Mouse (Mus musculus) stomach, postnatal 0 days (tissue): ENCODE results near the gene Sox5. TPM values are rescaled to one million over a fixed set of nuclear protein-coding genes. Genes with fewer than 3 reads are reported as not detected.

ENCODE experiments used
- ATAC-seq: fragments of 200-750 bp; cut with Nextera tagmentation; 2 replicates; pipeline ENCODE4 v1.8.0; 2017; ENCODE audit not compliant: low FRiP score, low TSS enrichment
- DNase-seq: peaks from one replicate; pipeline ENCODE4 v3.0.0-alpha.2; 2016; ENCODE audit warnings: low spot score
- H3K27ac ChIP-seq: fragments of 300-500 bp; sonication (generic); replicated peaks from 2 replicates; pipeline ENCODE4 v1.5.1; 2014; ENCODE audit warnings: mild to moderate bottlenecking, control low read depth
- H3K27me3 ChIP-seq: fragments of 300-500 bp; sonication (generic); 2 replicates; pipeline ENCODE4 v1.6.1; 2014; ENCODE audit warnings: low read length; ENCODE audit not compliant: control insufficient read depth, insufficient read depth
- H3K36me3 ChIP-seq: fragments of 300-500 bp; sonication (generic); 2 replicates; pipeline ENCODE4 v1.6.1; 2014; ENCODE audit warnings: low read length, mixed read lengths; ENCODE audit not compliant: control insufficient read depth, insufficient read depth
- H3K4me1 ChIP-seq: fragments of 300-500 bp; sonication (generic); replicated peaks from 2 replicates; pipeline ENCODE4 v1.6.1; 2014; ENCODE audit warnings: antibody characterized with exemption; ENCODE audit not compliant: control insufficient read depth, insufficient read depth
- H3K4me2 ChIP-seq: fragments of 300-500 bp; sonication (generic); replicated peaks from 2 replicates; pipeline ENCODE4 v1.6.1; 2014; ENCODE audit warnings: low read depth, mild to moderate bottlenecking, control low read depth, moderate library complexity
- H3K4me3 ChIP-seq: fragments of 300-500 bp; sonication (generic); 2 replicates; pipeline ENCODE4 v1.5.1; 2014; ENCODE audit warnings: low read depth, low read length, control low read depth
- H3K9ac ChIP-seq: fragments of 300-500 bp; sonication (generic); 2 replicates; pipeline ENCODE4 v1.6.1; 2014; ENCODE audit warnings: mild to moderate bottlenecking, low read length, control low read depth, mixed read lengths
- H3K9me3 ChIP-seq: fragments of 300-500 bp; sonication (generic); 2 replicates; pipeline ENCODE4 v1.6.1; 2016; ENCODE audit warnings: low read length; ENCODE audit not compliant: control insufficient read depth
- CTCF ChIP-seq: IDR thresholded peaks from 2 replicates; pipeline ENCODE4 v1.5.1; 2016; ENCODE audit warnings: antibody characterized with exemption, low read depth, mild to moderate bottlenecking, moderate library complexity
- EP300 ChIP-seq: optimal IDR thresholded peaks from 2 replicates; pipeline ENCODE3; 2016; ENCODE audit warnings: antibody characterized with exemption
- WGBS: fragments of 180-500 bp; shearing (Covaris S2); extraction: QIAGEN DNeasy Blood & Tissue Kit; methylation state at CpG from one replicate; pipeline ENCODE4 v1.1.7; 2014; 5-methylcytosine and 5-hydroxymethylcytosine counted together
- polyA plus RNA-seq: library from polyadenylated mRNA; unstranded; fragments of >200 nt; fragmentation: Nextera tagmentation; extraction: Ambion mirVana; gene quantifications from 2 replicates; pipeline ENCODE4 v1.2.1, GENCODE M21; 2015

Sox5 gene
- polyA plus RNA-seq, 1 experiment from 2014 or later = 9.8 TPM

- peaks cover 2% of the 10 kb centered on the region; the same call in 1 of the 2 replicates for H3K4me1 ChIP-seq
- no peak overlapping the region; the same call in 1 of the 2 replicates for H3K27ac ChIP-seq
- H3K9ac ChIP-seq = no peak overlapping the region; the same call in 1 of the 2 replicates
- no peak for DNase-seq
- no peak for ATAC-seq
- no peak for TF ChIP-seq EP300
- TF ChIP-seq CTCF = no peak
- no peaks in the 10 kb centered on the region for H3K9me3 ChIP-seq
- no peaks in the 10 kb centered on the region for H3K36me3 ChIP-seq
- H3K4me3 ChIP-seq = peak overlapping the region; percentile 74
- H3K27me3 ChIP-seq = no peaks in the 10 kb centered on the region
- WGBS = 35% methylated on average over 12 of the region's 12 CpGs
- H3K4me2 ChIP-seq = peak overlapping the region; percentile 98; the same call in 1 of the 2 replicates
These were observed 1.7 kb downstream of the Sox5 start for GRCm38 (mm10) chr6:144779945-144780607.

DNA sequence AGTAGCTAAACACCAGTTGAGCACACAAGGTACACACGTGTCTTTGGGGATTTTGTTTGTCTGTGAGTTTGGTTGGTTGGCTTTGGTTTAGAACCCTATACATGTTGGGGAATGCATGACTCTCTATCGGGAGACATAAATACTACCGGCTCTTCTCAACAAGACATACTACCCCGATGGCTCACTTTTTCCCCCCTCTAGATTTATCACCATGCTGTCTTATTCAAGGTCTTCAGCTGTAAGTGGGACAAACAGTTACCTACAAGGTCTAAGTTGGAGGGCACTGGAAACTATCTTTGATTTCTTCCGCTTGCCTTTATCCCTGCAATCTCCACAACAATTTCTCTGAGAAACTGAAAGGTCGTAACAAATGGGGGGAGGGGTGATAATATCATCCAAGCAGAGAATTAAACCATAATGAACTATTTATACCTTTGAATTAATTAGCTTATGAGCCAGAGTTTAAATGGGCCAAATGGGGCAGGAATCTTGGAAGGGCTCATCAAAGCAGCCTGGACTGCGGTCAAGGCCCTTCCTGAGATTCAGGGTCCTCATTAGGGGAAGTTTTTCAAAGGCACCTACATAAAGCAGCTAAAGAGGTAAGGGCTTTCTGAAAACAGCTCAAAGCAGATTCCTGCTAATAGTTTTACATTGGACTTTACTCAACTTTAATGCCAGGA is 4.3 kb downstream of the Sox5 start:
- Histone ChIP-seq H3K4me1 (peaks cover 2% of the 10 kb centered on the region; the same call in 1 of the 2 replicates), H3K4me2 (no peak overlapping the region), H3K27me3 (no peaks in the 10 kb centered on the region), H3K9me3 (no peaks in the 10 kb centered on the region), H3K27ac (no peak overlapping the region), H3K4me3 (no peak overlapping the region), H3K36me3 (no peaks in the 10 kb centered on the region), H3K9ac (no peak overlapping the region)
- DNase-seq (no peak), ATAC-seq (no peak)
- no peak for TF ChIP-seq CTCF
- no peak for TF ChIP-seq EP300
- WGBS = 92% methylated on average over 7 of the region's 7 CpGs

DNA sequence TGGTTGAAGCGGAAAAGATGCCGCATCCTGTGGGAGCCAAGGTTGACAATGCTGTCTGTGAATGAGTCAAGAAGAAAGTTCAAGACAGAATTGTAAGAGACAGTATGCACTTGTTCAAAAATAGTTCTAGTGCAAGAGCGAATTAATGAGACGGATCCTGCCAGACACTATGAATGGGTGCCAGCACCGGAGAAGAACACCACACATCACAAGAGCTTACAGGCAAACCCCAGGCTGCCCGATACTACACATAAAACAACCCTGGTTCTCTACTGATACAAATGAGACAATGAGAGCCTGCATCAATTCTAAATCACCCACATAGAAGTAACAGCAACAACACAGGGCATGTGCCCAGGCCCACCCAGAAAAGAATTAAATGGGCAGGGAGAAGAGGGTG is 8.0 kb downstream of the Sox5 start:
- Histone ChIP-seq H3K4me3 (no peak overlapping the region), H3K4me1 (no peaks in the 10 kb centered on the region), H3K27ac (no peak overlapping the region), H3K36me3 (no peaks in the 10 kb centered on the region), H3K4me2 (no peak overlapping the region), H3K9me3 (no peaks in the 10 kb centered on the region), H3K27me3 (no peaks in the 10 kb centered on the region), H3K9ac (no peak overlapping the region)
- 80% methylated on average over 6 of the region's 6 CpGs for WGBS
- no peak for TF ChIP-seq CTCF
- no peak for TF ChIP-seq EP300
- ATAC-seq = no peak
- DNase-seq = no peak

DNA sequence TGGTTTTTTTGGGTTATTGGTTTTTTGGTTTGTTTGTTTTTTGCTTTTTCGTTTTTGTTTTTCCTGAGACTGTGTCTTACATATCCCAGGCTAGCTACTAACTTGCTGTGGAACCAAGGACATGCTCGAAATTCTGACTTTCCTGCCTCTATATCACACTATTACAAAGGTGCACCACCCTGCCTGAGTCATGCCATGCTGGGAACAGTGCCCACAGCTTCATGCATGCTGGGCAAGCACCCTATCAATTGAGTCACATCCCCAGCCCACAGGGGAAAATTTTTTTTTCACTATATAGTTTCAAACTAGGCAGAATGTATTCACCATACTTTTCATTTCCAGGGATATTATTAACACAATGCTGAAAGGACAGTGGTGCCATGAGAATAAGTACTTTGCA is 8.8 kb downstream of the Sox5 start:
- Histone ChIP-seq H3K4me3 (no peak overlapping the region), H3K27me3 (no peaks in the 10 kb centered on the region), H3K9me3 (no peaks in the 10 kb centered on the region), H3K36me3 (no peaks in the 10 kb centered on the region), H3K9ac (no peak overlapping the region), H3K4me1 (no peaks in the 10 kb centered on the region), H3K27ac (no peak overlapping the region), H3K4me2 (no peak overlapping the region)
- 71% methylated on average over 2 of the region's 2 CpGs for WGBS
- DNase-seq = no peak
- TF ChIP-seq EP300 = no peak
- TF ChIP-seq CTCF = no peak
- no peak for ATAC-seq

GRCm38 (mm10) chr6:144772175-144772918 is 9.4 kb downstream of the Sox5 start:
- WGBS = 56% methylated on average over 15 of the region's 15 CpGs
- ATAC-seq = 0 out of 2 replicates have a peak, but pooled peaks have one; percentile 26

More at GRCm38 (mm10) chr6:144772175-144772918, 9.4 kb downstream of the Sox5 start:
- Histone ChIP-seq H3K9ac (no peak overlapping the region), H3K36me3 (no peaks in the 10 kb centered on the region), H3K4me1 (no peaks in the 10 kb centered on the region), H3K4me3 (no peak overlapping the region), H3K9me3 (no peaks in the 10 kb centered on the region), H3K27ac (no peak overlapping the region), H3K27me3 (no peaks in the 10 kb centered on the region), H3K4me2 (no peak overlapping the region)
- TF ChIP-seq EP300 = no peak
- TF ChIP-seq CTCF = no peak
- no peak for DNase-seq
